Mouse (Mus musculus): ENCODE results near the gene Rassf2. TPM values are rescaled to one million over a fixed set of nuclear protein-coding genes. Genes with fewer than 3 reads are reported as not detected.

Gene Rassf2
- polyA plus RNA-seq, 1 experiment from 2014 or later = 12.0 TPM

GRCm38 (mm10) chr2:132006561-132007474 lies 23.2 kb downstream of the Rassf2 start:
- Histone ChIP-seq H3K9ac (ENCODE audit: low read length) (no peak overlapping the region), H3K4me1 (replicated peaks; ENCODE audit: control insufficient read depth, insufficient read depth, low read length) (no peaks in the 10 kb centered on the region; the same call in 1 of the 2 replicates), H3K4me3 (ENCODE audit: low read depth, low read length) (no peak overlapping the region), H3K36me3 (ENCODE audit: control insufficient read depth, insufficient read depth, low read length) (no peaks in the 10 kb centered on the region), H3K27me3 (replicated peaks; ENCODE audit: control insufficient read depth, insufficient read depth, low read length) (no peaks in the 10 kb centered on the region), H3K27ac (ENCODE audit: low read depth) (no peak overlapping the region), H3K4me2 (ENCODE audit: low read length) (no peak overlapping the region), H3K9me3 (ENCODE audit: control insufficient read depth, low read length) (no peaks in the 10 kb centered on the region)
- DNase-seq (ENCODE audit: low spot score) = no peak
- ATAC-seq (replicated peaks; ENCODE audit: low FRiP score, low TSS enrichment, low read depth) = 0 out of 2 replicates have a peak, but pooled peaks have one; percentile 36
- 80% methylated on average over 18 of the region's 18 CpGs for WGBS

- no peak for ATAC-seq (replicated peaks; ENCODE audit: low FRiP score, low TSS enrichment, low read depth)
- Histone ChIP-seq H3K9me3 (ENCODE audit: control insufficient read depth, low read length) (no peaks in the 10 kb centered on the region), H3K4me3 (ENCODE audit: low read depth, low read length) (no peak overlapping the region), H3K36me3 (ENCODE audit: control insufficient read depth, insufficient read depth, low read length) (no peaks in the 10 kb centered on the region), H3K9ac (ENCODE audit: low read length) (no peak overlapping the region), H3K27me3 (replicated peaks; ENCODE audit: control insufficient read depth, insufficient read depth, low read length) (no peaks in the 10 kb centered on the region), H3K27ac (ENCODE audit: low read depth) (no peak overlapping the region), H3K4me1 (replicated peaks; ENCODE audit: control insufficient read depth, insufficient read depth, low read length) (no peaks in the 10 kb centered on the region; the same call in 1 of the 2 replicates), H3K4me2 (ENCODE audit: low read length) (no peak overlapping the region)
- 88% methylated on average over 4 of the region's 4 CpGs for WGBS
- no peak for DNase-seq (ENCODE audit: low spot score)
Measured at GRCm38 (mm10) chr2:132005445-132005844, 24.6 kb downstream of the Rassf2 start.

- DNase-seq (ENCODE audit: low spot score) (no peak), ATAC-seq (replicated peaks; ENCODE audit: low FRiP score, low TSS enrichment, low read depth) (no peak)
- 74% methylated on average over 9 of the region's 9 CpGs for WGBS
- Histone ChIP-seq H3K4me1 (replicated peaks; ENCODE audit: control insufficient read depth, insufficient read depth, low read length) (no peaks in the 10 kb centered on the region; the same call in 1 of the 2 replicates), H3K27ac (ENCODE audit: low read depth) (no peak overlapping the region), H3K9me3 (ENCODE audit: control insufficient read depth, low read length) (no peaks in the 10 kb centered on the region), H3K4me3 (ENCODE audit: low read depth, low read length) (no peak overlapping the region), H3K9ac (ENCODE audit: low read length) (no peak overlapping the region), H3K27me3 (replicated peaks; ENCODE audit: control insufficient read depth, insufficient read depth, low read length) (no peaks in the 10 kb centered on the region), H3K36me3 (ENCODE audit: control insufficient read depth, insufficient read depth, low read length) (no peaks in the 10 kb centered on the region), H3K4me2 (ENCODE audit: low read length) (no peak overlapping the region)
Measured at GRCm38 (mm10) chr2:132004495-132005136, 25.4 kb downstream of the Rassf2 start.

GRCm38 (mm10) chr2:132003916-132004315 lies 26.1 kb downstream of the Rassf2 start:
- no peak overlapping the region for H3K4me2 ChIP-seq (ENCODE audit: low read length)
- no peaks in the 10 kb centered on the region for H3K36me3 ChIP-seq (ENCODE audit: control insufficient read depth, insufficient read depth, low read length)
- H3K4me3 ChIP-seq (ENCODE audit: low read depth, low read length) = no peak overlapping the region
- H3K27ac ChIP-seq (ENCODE audit: low read depth) = no peak overlapping the region
- no peak for DNase-seq (ENCODE audit: low spot score)
- H3K9ac ChIP-seq (ENCODE audit: low read length) = no peak overlapping the region
- H3K27me3 ChIP-seq (replicated peaks; ENCODE audit: control insufficient read depth, insufficient read depth, low read length) = no peaks in the 10 kb centered on the region
- ATAC-seq (replicated peaks; ENCODE audit: low FRiP score, low TSS enrichment, low read depth) = no peak
- H3K9me3 ChIP-seq (ENCODE audit: control insufficient read depth, low read length) = no peaks in the 10 kb centered on the region
- 70% methylated on average over 5 of the region's 5 CpGs for WGBS
- no peaks in the 10 kb centered on the region; the same call in 1 of the 2 replicates for H3K4me1 ChIP-seq (replicated peaks; ENCODE audit: control insufficient read depth, insufficient read depth, low read length)

GRCm38 (mm10) chr2:132001696-132002334 lies 28.2 kb downstream of the Rassf2 start:
- ATAC-seq (replicated peaks; ENCODE audit: low FRiP score, low TSS enrichment, low read depth) = no peak
- DNase-seq (ENCODE audit: low spot score) = no peak
- 38% methylated on average over 13 of the region's 13 CpGs for WGBS

GRCm38 (mm10) chr2:131997356-131997755 lies 32.7 kb downstream of the Rassf2 start:
- DNase-seq (ENCODE audit: low spot score) = no peak
- H3K9ac ChIP-seq (ENCODE audit: low read length) = no peak overlapping the region
- no peak for ATAC-seq (replicated peaks; ENCODE audit: low FRiP score, low TSS enrichment, low read depth)
- H3K36me3 ChIP-seq (ENCODE audit: control insufficient read depth, insufficient read depth, low read length) = no peaks in the 10 kb centered on the region
- no peak overlapping the region for H3K4me2 ChIP-seq (ENCODE audit: low read length)
- WGBS = 61% methylated on average over 5 of the region's 5 CpGs
- H3K4me1 ChIP-seq (replicated peaks; ENCODE audit: control insufficient read depth, insufficient read depth, low read length) = no peaks in the 10 kb centered on the region
- H3K4me3 ChIP-seq (ENCODE audit: low read depth, low read length) = no peak overlapping the region
- H3K27me3 ChIP-seq (replicated peaks; ENCODE audit: control insufficient read depth, insufficient read depth, low read length) = no peaks in the 10 kb centered on the region
- H3K9me3 ChIP-seq (ENCODE audit: control insufficient read depth, low read length) = no peaks in the 10 kb centered on the region
- H3K27ac ChIP-seq (ENCODE audit: low read depth) = no peak overlapping the region

More at GRCm38 (mm10) chr2:132001696-132002334, 28.2 kb downstream of the Rassf2 start:
- Histone ChIP-seq H3K9ac (ENCODE audit: low read length) (no peak overlapping the region), H3K4me1 (replicated peaks; ENCODE audit: control insufficient read depth, insufficient read depth, low read length) (no peaks in the 10 kb centered on the region), H3K4me2 (ENCODE audit: low read length) (no peak overlapping the region), H3K9me3 (ENCODE audit: control insufficient read depth, low read length) (no peaks in the 10 kb centered on the region), H3K4me3 (ENCODE audit: low read depth, low read length) (no peak overlapping the region), H3K36me3 (ENCODE audit: control insufficient read depth, insufficient read depth, low read length) (no peaks in the 10 kb centered on the region), H3K27ac (ENCODE audit: low read depth) (no peak overlapping the region), H3K27me3 (replicated peaks; ENCODE audit: control insufficient read depth, insufficient read depth, low read length) (no peaks in the 10 kb centered on the region)

GRCm38 (mm10) chr2:131996369-131996768 lies 33.7 kb downstream of the Rassf2 start:
- no peaks in the 10 kb centered on the region for H3K4me1 ChIP-seq (replicated peaks; ENCODE audit: control insufficient read depth, insufficient read depth, low read length)
- DNase-seq (ENCODE audit: low spot score) = no peak
- no peaks in the 10 kb centered on the region for H3K27me3 ChIP-seq (replicated peaks; ENCODE audit: control insufficient read depth, insufficient read depth, low read length)
- H3K9me3 ChIP-seq (ENCODE audit: control insufficient read depth, low read length) = no peaks in the 10 kb centered on the region
- H3K4me2 ChIP-seq (ENCODE audit: low read length) = no peak overlapping the region
- H3K4me3 ChIP-seq (ENCODE audit: low read depth, low read length) = no peak overlapping the region
- WGBS = 80% methylated on average over 7 of the region's 7 CpGs
- H3K36me3 ChIP-seq (ENCODE audit: control insufficient read depth, insufficient read depth, low read length) = no peaks in the 10 kb centered on the region
- H3K27ac ChIP-seq (ENCODE audit: low read depth) = no peak overlapping the region
- no peak for ATAC-seq (replicated peaks; ENCODE audit: low FRiP score, low TSS enrichment, low read depth)
- H3K9ac ChIP-seq (ENCODE audit: low read length) = no peak overlapping the region

- Histone ChIP-seq H3K4me1 (replicated peaks; ENCODE audit: control insufficient read depth, insufficient read depth, low read length) (no peaks in the 10 kb centered on the region), H3K9ac (ENCODE audit: low read length) (no peak overlapping the region), H3K36me3 (ENCODE audit: control insufficient read depth, insufficient read depth, low read length) (no peaks in the 10 kb centered on the region), H3K4me2 (ENCODE audit: low read length) (no peak overlapping the region), H3K9me3 (ENCODE audit: control insufficient read depth, low read length) (no peaks in the 10 kb centered on the region), H3K27ac (ENCODE audit: low read depth) (no peak overlapping the region), H3K27me3 (replicated peaks; ENCODE audit: control insufficient read depth, insufficient read depth, low read length) (no peaks in the 10 kb centered on the region), H3K4me3 (ENCODE audit: low read depth, low read length) (no peak overlapping the region)
- 91% methylated on average over 12 of the region's 12 CpGs for WGBS
- DNase-seq (ENCODE audit: low spot score) (no peak), ATAC-seq (replicated peaks; ENCODE audit: low FRiP score, low TSS enrichment, low read depth) (no peak)
Measured at GRCm38 (mm10) chr2:131995742-131996141, 34.3 kb downstream of the Rassf2 start.

Data from intestine, embryonic 14.5 days (tissue).